Mouse (Mus musculus) olfactory bulb, adult 2 months (tissue): ENCODE measurements around the gene Chn1.

Experiments used
- CTCF ChIP-seq: fragments of 200-500 bp; IDR thresholded peaks from 2 replicates; pipeline ENCODE4 v1.5.1; 2012; ENCODE audit warnings: low read depth, mild to moderate bottlenecking, low read length, moderate library complexity; ENCODE audit not compliant: insufficient read depth
- POLR2A ChIP-seq: fragments of 200-500 bp; IDR thresholded peaks from 2 replicates; pipeline ENCODE4 v1.6.1; 2012; ENCODE audit warnings: mild to moderate bottlenecking, low read depth, low read length, moderate library complexity; ENCODE audit not compliant: insufficient read depth

- no peak for TF ChIP-seq CTCF
- no peak for TF ChIP-seq POLR2A
Observed at GRCm38 (mm10) chr2:73600650-73601049, 174.5 kb downstream of the Chn1 start.
